Mouse (Mus musculus) yolk sac, embryonic 10.5 days (tissue): ENCODE data around the gene Efhc2.

Experiments used
- DNase-seq: peaks from one replicate; pipeline ENCODE4 v3.0.0-alpha.2; 2017; ENCODE audit warnings: low spot score

Efhc2 gene

GRCm38 (mm10) chrX:17319126-17319583 is at the start of gene Efhc2:
Gene Efhc2 (minus strand): TSS chrX:17319368.
- peak; percentile 24 for DNase-seq

GRCm38 (mm10) chrX:17365114-17365513 is 45.9 kb upstream of the Efhc2 start:
- DNase-seq = no peak

- DNase-seq = no peak
These were observed 18.8 kb downstream of the Efhc2 start for GRCm38 (mm10) chrX:17300349-17300880.

- no peak for DNase-seq
These were observed 35.3 kb downstream of the Efhc2 start for GRCm38 (mm10) chrX:17283899-17284298.

GRCm38 (mm10) chrX:17225141-17225540 is 94.0 kb downstream of the Efhc2 start:
- DNase-seq = no peak

GRCm38 (mm10) chrX:17217451-17217850 is 101.7 kb downstream of the Efhc2 start:
- no peak for DNase-seq

GRCm38 (mm10) chrX:17213515-17213914 is 105.7 kb downstream of the Efhc2 start:
- no peak for DNase-seq

GRCm38 (mm10) chrX:17175748-17176147 is 143.4 kb downstream of the Efhc2 start:
- no peak for DNase-seq

- DNase-seq = no peak
These were observed 153.5 kb downstream of the Efhc2 start for GRCm38 (mm10) chrX:17165638-17166037.
